Comparison of ENCODE assay signal across 8 mouse cellular contexts in the genomic region with DNA sequence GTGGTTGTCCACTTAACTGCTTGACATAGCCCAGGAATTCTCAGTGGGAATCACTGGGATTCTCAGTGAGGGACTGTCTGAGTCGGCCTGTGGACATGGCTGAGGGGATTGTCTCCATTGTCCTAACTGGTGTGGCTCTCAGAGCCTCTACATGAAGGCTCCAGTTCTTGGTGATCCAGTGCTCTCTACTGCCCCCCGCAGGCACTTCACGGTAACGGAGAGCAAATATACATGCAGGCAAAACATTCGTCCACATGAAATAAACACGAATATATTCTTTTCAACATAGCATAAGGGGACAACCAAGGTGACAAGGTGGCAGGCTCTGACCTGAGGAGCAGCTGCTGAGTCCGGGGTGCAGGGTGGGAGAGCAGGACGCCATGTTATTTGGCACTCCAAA. TPM values are rescaled to one million over a fixed set of nuclear protein-coding genes. Genes with fewer than 3 reads are reported as not detected.
DNase-seq lines count a peak whose midpoint lies in the region; ATAC-seq and TF ChIP-seq lines count a peak whose summit lies in the region.

No protein-coding gene starts in this region.

- no peaks in the 10 kb centered on the region for H3K27me3 ChIP-seq in forebrain, embryonic 11.5 days (ENCODE audit: control insufficient read depth, insufficient read depth, low read length)
- no peaks in the 10 kb centered on the region for H3K27me3 ChIP-seq in forebrain, embryonic 10.5 days (ENCODE audit: poor library complexity, severe bottlenecking)
- no peaks in the 10 kb centered on the region for H3K27me3 ChIP-seq in neural tube, embryonic 15.5 days (replicated peaks)
- no peaks in the 10 kb centered on the region for H3K27me3 ChIP-seq in limb, embryonic 11.5 days (ENCODE audit: control insufficient read depth, insufficient read depth, low read length)
- H3K27me3 ChIP-seq in small intestine, adult 2 months (ENCODE audit: control insufficient read depth, insufficient read depth, low read length): no peaks in the 10 kb centered on the region

- no peak for TF ChIP-seq POLR2A in small intestine, adult 2 months (IDR thresholded peaks at IDR 0.05; ENCODE audit: low read depth, low read length)

- H3K9ac ChIP-seq in forebrain, embryonic 11.5 days (ENCODE audit: low read length): no peak overlapping the region
- no peak overlapping the region for H3K9ac ChIP-seq in neural tube, embryonic 15.5 days (replicated peaks)
- H3K9ac ChIP-seq in limb, embryonic 11.5 days (ENCODE audit: low read length): no peak overlapping the region

- TF ChIP-seq CTCF in small intestine, adult 2 months (IDR thresholded peaks at IDR 0.05; ENCODE audit: extremely low read depth, insufficient read length, insufficient replicate concordance, low read depth, low read length): peak; percentile 74; the same call in 1 of the 2 replicates

- no peak overlapping the region for H3K4me3 ChIP-seq in forebrain, embryonic 11.5 days (ENCODE audit: low read depth, low read length)
- no peak overlapping the region for H3K4me3 ChIP-seq in forebrain, embryonic 10.5 days
- H3K4me3 ChIP-seq in neural tube, embryonic 15.5 days (replicated peaks): no peak overlapping the region
- H3K4me3 ChIP-seq in limb, embryonic 11.5 days (ENCODE audit: low read depth, low read length): no peak overlapping the region
- no peak overlapping the region for H3K4me3 ChIP-seq in small intestine, adult 2 months (ENCODE audit: low read depth, low read length)

- H3K4me2 ChIP-seq in forebrain, embryonic 11.5 days (ENCODE audit: low read depth, low read length, severe bottlenecking): no peak overlapping the region
- H3K4me2 ChIP-seq in neural tube, embryonic 15.5 days: no peak overlapping the region
- H3K4me2 ChIP-seq in limb, embryonic 11.5 days (ENCODE audit: low read depth, severe bottlenecking): no peak overlapping the region

- no peaks in the 10 kb centered on the region for H3K36me3 ChIP-seq in forebrain, embryonic 11.5 days (ENCODE audit: control insufficient read depth, insufficient read depth, low read length)
- no peaks in the 10 kb centered on the region for H3K36me3 ChIP-seq in forebrain, embryonic 10.5 days (replicated peaks)
- H3K36me3 ChIP-seq in neural tube, embryonic 15.5 days: no peaks in the 10 kb centered on the region
- H3K36me3 ChIP-seq in limb, embryonic 11.5 days (ENCODE audit: control insufficient read depth, insufficient read depth, low read length): no peaks in the 10 kb centered on the region
- H3K36me3 ChIP-seq in small intestine, adult 2 months (ENCODE audit: control insufficient read depth, insufficient read depth, low read length): no peaks in the 10 kb centered on the region

- ATAC-seq in forebrain, embryonic 11.5 days (replicated peaks; ENCODE audit: low FRiP score): no peak
- no peak for ATAC-seq in neural tube, embryonic 15.5 days (ENCODE audit: low FRiP score)
- ATAC-seq in limb, embryonic 11.5 days (ENCODE audit: insufficient number of reproducible peaks, low FRiP score, low TSS enrichment, low read depth): no peak

- H3K27ac ChIP-seq in forebrain, embryonic 11.5 days (ENCODE audit: low read depth, low read length): no peak overlapping the region
- H3K27ac ChIP-seq in forebrain, embryonic 10.5 days: no peak overlapping the region
- no peak overlapping the region for H3K27ac ChIP-seq in neural tube, embryonic 15.5 days (replicated peaks)
- H3K27ac ChIP-seq in limb, embryonic 11.5 days (replicated peaks; ENCODE audit: low read depth, low read length): no peak overlapping the region
- H3K27ac ChIP-seq in small intestine, adult 2 months (ENCODE audit: insufficient read depth, low read depth, low read length): no peak overlapping the region

- H3K9me3 ChIP-seq in forebrain, embryonic 11.5 days (ENCODE audit: control insufficient read depth, low read length): no peaks in the 10 kb centered on the region
- no peaks in the 10 kb centered on the region for H3K9me3 ChIP-seq in forebrain, embryonic 10.5 days
- no peaks in the 10 kb centered on the region for H3K9me3 ChIP-seq in neural tube, embryonic 15.5 days (replicated peaks)
- H3K9me3 ChIP-seq in limb, embryonic 11.5 days (ENCODE audit: control insufficient read depth, low read length): no peaks in the 10 kb centered on the region

- no peaks in the 10 kb centered on the region for H3K4me1 ChIP-seq in forebrain, embryonic 11.5 days (replicated peaks; ENCODE audit: control insufficient read depth, insufficient read depth, low read length)
- H3K4me1 ChIP-seq in forebrain, embryonic 10.5 days: 0 out of 2 replicates have a peak, but pooled peaks cover 3% of the 10 kb centered on the region
- H3K4me1 ChIP-seq in neural tube, embryonic 15.5 days: no peaks in the 10 kb centered on the region
- H3K4me1 ChIP-seq in limb, embryonic 11.5 days (ENCODE audit: control insufficient read depth, insufficient read depth, low read length): no peaks in the 10 kb centered on the region
- H3K4me1 ChIP-seq in small intestine, adult 2 months (ENCODE audit: control insufficient read depth, insufficient read depth, insufficient read length, low read length): no peaks in the 10 kb centered on the region

- DNase-seq in forebrain, embryonic 11.5 days (ENCODE audit: low spot score): peak; percentile 71
- DNase-seq in forebrain, embryonic 10.5 days (ENCODE audit: extremely low spot score, low spot score): no peak
- DNase-seq in neural tube, embryonic 10.5 days (ENCODE audit: extremely low spot score, low spot score): peak; percentile 51
- peak; percentile 43 to 62 for DNase-seq in cerebellum, postnatal 14 days
- peak; percentile 56 for DNase-seq in limb, embryonic 11.5 days (ENCODE audit: low spot score)
- DNase-seq in ovary, adult 18-20 months (ENCODE audit: low spot score): no peak

- 42% methylated on average over 8 of the region's 8 CpGs for WGBS in forebrain, embryonic 11.5 days
- 37% methylated on average over 8 of the region's 8 CpGs for WGBS in forebrain, embryonic 10.5 days
- WGBS in neural tube, embryonic 15.5 days: 46% methylated on average over 8 of the region's 8 CpGs
- 42% methylated on average over 8 of the region's 8 CpGs for WGBS in limb, embryonic 11.5 days
- WGBS in small intestine, adult 2 months: 36% methylated on average over 8 of the region's 8 CpGs

RNA-seq across cellular contexts. Expression of gene Col17a1, which starts 17.5 kb away (rescaled TPM):
- 0.61 and 1.1 TPM in 2 replicates for polyA plus RNA-seq in forebrain, embryonic 11.5 days (2014; fragmentation: Nextera tagmentation; extraction: Ambion mirVana)
- polyA plus RNA-seq in forebrain, embryonic 10.5 days (2016; fragmentation: Nextera tagmentation; extraction: Ambion mirVana): 0.21 and 0.22 TPM in 2 replicates
- polyA plus RNA-seq in neural tube, embryonic 15.5 days (2015; fragmentation: Nextera tagmentation; extraction: Ambion mirVana): 0.23 and 0.36 TPM in 2 replicates
- 2.4 and 3.3 TPM in 2 replicates for polyA plus RNA-seq in limb, embryonic 11.5 days (2014; fragmentation: Nextera tagmentation; extraction: Ambion mirVana)
- polyA plus RNA-seq in small intestine, adult 2 months (2012; rRNA removed): 0.18 and 0.35 TPM in 2 replicates

RNA-seq across cellular contexts. Expression of gene Sfr1, which starts 57.1 kb away (rescaled TPM):
- 313 and 346 TPM in 2 replicates for polyA plus RNA-seq in forebrain, embryonic 11.5 days (2014; fragmentation: Nextera tagmentation; extraction: Ambion mirVana)
- 290 and 317 TPM in 2 replicates for polyA plus RNA-seq in forebrain, embryonic 10.5 days (2016; fragmentation: Nextera tagmentation; extraction: Ambion mirVana)
- polyA plus RNA-seq in neural tube, embryonic 15.5 days (2015; fragmentation: Nextera tagmentation; extraction: Ambion mirVana): 158 and 173 TPM in 2 replicates
- polyA plus RNA-seq in limb, embryonic 11.5 days (2014; fragmentation: Nextera tagmentation; extraction: Ambion mirVana): 311 and 312 TPM in 2 replicates
- polyA plus RNA-seq in small intestine, adult 2 months (2012; rRNA removed): 8.3 and 15.7 TPM in 2 replicates

Comparison
In these comparisons a context has a peak if more than half of its experiments do, and no peak if none do; other contexts are left out.
1. DNase-seq: peak in forebrain, embryonic 11.5 days (single experiment), neural tube, embryonic 10.5 days (single experiment), cerebellum, postnatal 14 days (2 of 2) and limb, embryonic 11.5 days (single experiment); none in forebrain, embryonic 10.5 days (single experiment) and ovary, adult 18-20 months (single experiment).